Mouse (Mus musculus) forebrain, postnatal 0 days (tissue): ENCODE measurements around the gene Cpm. TPM values are rescaled to one million over a fixed set of nuclear protein-coding genes. Genes with fewer than 3 reads are reported as not detected.
A peak's percentile ranks its signal among the peaks of the same experiment; 100 is the strongest.

Experiments
- ATAC-seq: fragments of 200-750 bp; cut with Nextera tagmentation; 2 replicates; pipeline ENCODE4 v1.8.0; 2017; ENCODE audit warnings: mild to moderate bottlenecking, moderate library complexity
- DNase-seq: peaks from one replicate; pipeline ENCODE4 v3.0.0-alpha.2; 2015
- H3K27ac ChIP-seq: fragments of 300-500 bp; sonication (generic); 2 replicates; pipeline ENCODE4 v1.5.1; 2014; ENCODE audit warnings: low read depth, mild to moderate bottlenecking, antibody characterized with exemption, low read length, moderate library complexity, mixed read lengths
- H3K27me3 ChIP-seq: fragments of 300-500 bp; sonication (generic); 2 replicates; pipeline ENCODE4 v1.6.1; 2014; ENCODE audit warnings: mild to moderate bottlenecking, low read length, mixed read lengths; ENCODE audit not compliant: insufficient read depth
- H3K36me3 ChIP-seq: fragments of 300-500 bp; sonication (generic); 2 replicates; pipeline ENCODE4 v1.6.1; 2014; ENCODE audit warnings: mild to moderate bottlenecking, moderate library complexity; ENCODE audit not compliant: insufficient read depth
- H3K4me1 ChIP-seq: fragments of 300-500 bp; sonication (generic); 2 replicates; pipeline ENCODE4 v1.6.1; 2014; ENCODE audit warnings: antibody characterized with exemption; ENCODE audit not compliant: insufficient read depth
- H3K4me2 ChIP-seq: fragments of 300-500 bp; sonication (generic); 2 replicates; pipeline ENCODE4 v1.6.1; 2014; ENCODE audit warnings: low read depth, mild to moderate bottlenecking, moderate library complexity
- H3K4me3 ChIP-seq: fragments of 300-500 bp; sonication (generic); 2 replicates; pipeline ENCODE4 v1.5.1; 2014; ENCODE audit warnings: low read depth, low read length, mixed read lengths
- H3K9ac ChIP-seq: fragments of 300-500 bp; sonication (generic); 2 replicates; pipeline ENCODE4 v1.6.1; 2014; ENCODE audit warnings: mild to moderate bottlenecking
- H3K9me3 ChIP-seq: fragments of 300-500 bp; sonication (generic); 2 replicates; pipeline ENCODE4 v1.6.1; 2016; ENCODE audit warnings: low read length
- CTCF ChIP-seq: sonication (generic); IDR thresholded peaks from 2 replicates; pipeline ENCODE4 v1.5.1; 2016; ENCODE audit warnings: antibody characterized with exemption, control low read depth, low read depth
- WGBS: fragments of 180-500 bp; shearing (Covaris S2); extraction: QIAGEN DNeasy Blood & Tissue Kit; methylation state at CpG from one replicate; pipeline ENCODE4 v1.1.7; 2014; 5-methylcytosine and 5-hydroxymethylcytosine counted together
- polyA plus RNA-seq: library from polyadenylated mRNA; unstranded; fragments of >200 nt; fragmentation: Nextera tagmentation; extraction: Ambion mirVana; gene quantifications from 2 replicates; pipeline ENCODE4 v1.2.1, GENCODE M21; 2015
- total RNA-seq: library from RNA; depleted of rRNA; stranded (reverse); fragments of >200 nt; gene quantifications from 2 replicates; pipeline ENCODE4 v1.2.3, GENCODE M21; 2014

The Cpm gene
- total and polyA plus RNA-seq, 2 experiments from 2014 or later, result 3.4 to 7.5 TPM

DNA sequence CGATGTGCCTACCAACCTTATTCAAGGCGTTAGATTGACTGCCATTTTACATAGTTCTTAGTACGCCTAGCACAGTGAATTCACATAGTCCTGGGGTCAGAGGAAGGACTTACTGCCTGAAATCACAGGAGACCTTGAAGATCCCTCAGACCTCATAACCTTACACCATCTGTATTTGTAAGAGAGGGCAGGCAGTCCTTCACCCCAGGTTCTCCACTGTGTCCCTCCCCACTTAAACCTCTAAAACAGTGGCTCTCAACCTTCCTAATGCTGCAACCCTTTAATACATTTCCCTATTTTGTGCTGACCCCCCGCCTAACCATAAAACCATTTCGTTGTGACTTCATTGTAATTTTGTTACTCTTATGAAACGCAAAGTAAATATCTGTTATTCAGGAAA, 1.4 kb upstream of the Cpm start:
- DNase-seq, result no peak
- WGBS, result 34% methylated on average over 6 of the region's 6 CpGs
- no peak for ATAC-seq
- H3K4me2 ChIP-seq, result no peak overlapping the region
- H3K9me3 ChIP-seq, result no peaks in the 10 kb centered on the region
- H3K4me1 ChIP-seq, result peaks cover 4% of the 10 kb centered on the region; the same call in 1 of the 2 replicates
- TF ChIP-seq CTCF, result no peak
- no peak overlapping the region for H3K9ac ChIP-seq
- peaks cover 48% of the 10 kb centered on the region for H3K27me3 ChIP-seq
- H3K4me3 ChIP-seq, result no peak overlapping the region
- no peak overlapping the region for H3K27ac ChIP-seq
- no peaks in the 10 kb centered on the region for H3K36me3 ChIP-seq

DNA sequence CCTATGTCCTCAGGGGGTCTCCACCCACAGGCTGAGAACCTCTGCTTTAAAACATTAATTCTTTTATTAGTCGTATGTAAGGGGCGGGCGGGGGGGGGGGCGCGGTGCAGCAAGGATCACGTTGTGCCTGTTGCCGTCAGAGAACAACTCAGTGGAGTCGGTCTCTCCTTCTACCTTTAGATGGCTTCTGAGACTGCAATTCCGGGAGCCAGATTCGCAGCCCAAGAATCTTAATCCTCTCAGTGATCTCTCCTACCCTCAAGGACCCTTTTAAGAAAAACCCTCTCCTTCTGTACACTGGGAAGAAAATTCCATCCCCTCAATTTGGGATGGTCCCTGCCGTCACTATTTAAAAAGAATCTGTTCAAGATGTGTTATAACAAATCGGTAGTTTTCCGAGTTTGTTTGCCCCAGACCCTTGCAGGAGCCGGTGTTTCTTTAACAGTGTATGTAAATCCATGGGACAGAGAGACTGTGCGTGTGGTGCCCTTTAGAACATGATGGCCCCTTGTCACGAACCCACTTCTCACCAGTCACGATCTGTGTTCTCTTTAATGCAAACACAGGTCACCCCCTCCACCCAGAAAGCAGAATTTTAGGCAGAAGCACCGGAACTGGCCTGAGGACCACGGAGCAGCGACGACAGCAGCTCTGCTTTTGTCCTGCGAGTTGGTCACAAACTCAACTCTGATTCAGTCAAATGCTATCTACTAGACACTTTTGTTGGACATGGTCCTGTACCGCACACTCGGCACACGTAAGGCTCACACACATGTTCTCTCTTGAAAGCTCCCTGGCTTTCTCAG, 734 bp upstream of the Cpm start:
- no peaks in the 10 kb centered on the region for H3K36me3 ChIP-seq
- DNase-seq (peak; percentile 13), ATAC-seq (no peak; the same call in 1 of the 2 replicates)
- H3K4me2 ChIP-seq, result peak overlapping the region; percentile 89
- H3K9ac ChIP-seq, result 0 out of 2 replicates have a peak overlapping the region, but pooled peaks have one; percentile 4
- H3K4me1 ChIP-seq, result peaks cover 4% of the 10 kb centered on the region; the same call in 1 of the 2 replicates
- H3K4me3 ChIP-seq, result peak overlapping the region; percentile 43
- peaks cover 48% of the 10 kb centered on the region for H3K27me3 ChIP-seq
- TF ChIP-seq CTCF, result no peak
- no peak overlapping the region for H3K27ac ChIP-seq
- WGBS, result 3% methylated on average over 25 of the region's 25 CpGs
- H3K9me3 ChIP-seq, result no peaks in the 10 kb centered on the region

DNA sequence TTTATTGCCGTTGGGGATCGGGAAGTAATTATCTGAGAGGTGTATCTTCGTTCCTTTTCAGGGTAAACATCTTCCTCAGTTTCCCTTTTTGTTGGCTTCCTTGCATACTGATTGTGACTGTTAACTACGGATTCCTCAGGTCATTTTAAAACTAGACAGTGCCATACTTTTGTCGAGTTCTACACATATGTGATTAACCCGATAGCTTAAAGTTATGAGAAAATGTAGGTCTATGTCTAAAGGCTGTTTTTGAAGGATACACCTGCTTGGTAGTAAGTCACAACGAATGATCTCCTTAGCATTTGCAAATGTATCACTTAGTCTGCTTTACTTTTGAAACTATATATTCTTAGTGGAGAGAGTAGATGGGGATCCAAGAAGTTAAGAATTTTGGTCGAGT, 876 bp downstream of the Cpm start:
- DNase-seq (peak; percentile 25), ATAC-seq (no peak)
- Histone ChIP-seq H3K27me3 (peaks cover 48% of the 10 kb centered on the region), H3K9ac (no peak overlapping the region), H3K4me3 (no peak overlapping the region), H3K27ac (no peak overlapping the region), H3K36me3 (no peaks in the 10 kb centered on the region), H3K4me2 (no peak overlapping the region), H3K9me3 (no peaks in the 10 kb centered on the region), H3K4me1 (peaks cover 4% of the 10 kb centered on the region; the same call in 1 of the 2 replicates)
- TF ChIP-seq CTCF, result no peak
- 29% methylated on average over 8 of the region's 8 CpGs for WGBS

DNA sequence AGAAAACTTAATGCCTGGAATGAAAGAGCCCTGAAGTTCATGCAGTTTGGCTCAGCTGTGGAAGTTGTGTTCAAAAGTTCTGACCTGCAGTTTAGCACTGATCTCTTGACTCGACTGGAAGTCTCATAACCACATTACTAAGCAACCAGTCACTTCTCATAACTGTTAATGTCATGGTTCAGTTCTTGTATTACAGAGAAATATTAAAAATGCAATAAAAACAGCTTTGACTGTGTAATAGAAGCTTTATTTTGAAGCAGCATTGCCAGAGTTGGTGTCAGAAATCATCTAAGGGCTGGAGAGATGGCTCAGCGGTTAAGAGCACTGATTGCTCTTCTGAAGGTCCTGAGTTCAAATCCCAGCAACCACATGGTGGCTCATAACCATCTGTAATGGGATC, 1.5 kb downstream of the Cpm start:
- Histone ChIP-seq H3K4me1 (peaks cover 4% of the 10 kb centered on the region; the same call in 1 of the 2 replicates), H3K9ac (no peak overlapping the region), H3K4me2 (no peak overlapping the region), H3K4me3 (no peak overlapping the region), H3K36me3 (no peaks in the 10 kb centered on the region), H3K27me3 (peaks cover 48% of the 10 kb centered on the region), H3K27ac (no peak overlapping the region), H3K9me3 (no peaks in the 10 kb centered on the region)
- no peak for ATAC-seq
- TF ChIP-seq CTCF, result no peak
- no peak for DNase-seq
- 69% methylated on average over 2 of the region's 2 CpGs for WGBS

DNA sequence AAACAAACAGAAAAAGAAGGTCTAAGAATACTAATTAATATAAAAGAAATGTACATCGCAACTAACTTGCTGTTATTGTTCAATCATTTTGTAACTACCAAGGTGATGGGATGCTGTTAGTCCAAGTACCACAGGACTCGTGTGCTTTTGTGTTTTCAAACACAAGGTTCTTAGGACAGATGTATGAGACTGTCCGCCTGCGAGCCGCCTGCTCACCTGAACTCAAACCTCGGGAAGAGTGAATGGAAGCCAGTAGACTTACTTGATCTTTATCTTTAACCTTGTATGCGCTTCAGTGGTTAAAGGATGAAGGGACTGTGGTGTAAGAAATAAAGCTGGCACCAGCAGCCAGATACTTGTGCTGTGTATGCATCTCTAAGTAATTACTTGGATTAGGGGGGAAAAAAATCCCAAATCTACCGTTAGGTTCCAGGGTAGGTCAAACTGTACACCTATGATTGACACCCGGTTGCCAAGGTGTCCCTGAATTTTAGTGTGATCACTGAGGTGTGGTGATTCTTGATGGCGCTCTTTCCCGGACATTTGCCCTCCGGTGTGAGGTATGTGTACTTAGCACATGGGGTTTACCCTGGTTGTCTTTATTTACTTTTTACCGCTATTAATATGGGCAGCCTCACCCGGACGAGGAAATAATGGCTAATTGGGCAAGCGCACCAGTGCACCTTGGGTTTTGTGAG, 2.4 kb downstream of the Cpm start:
- H3K9me3 ChIP-seq, result no peaks in the 10 kb centered on the region
- H3K4me2 ChIP-seq, result no peak overlapping the region
- H3K27ac ChIP-seq, result no peak overlapping the region
- no peak overlapping the region for H3K4me3 ChIP-seq
- H3K9ac ChIP-seq, result no peak overlapping the region
- H3K4me1 ChIP-seq, result peaks cover 4% of the 10 kb centered on the region; the same call in 1 of the 2 replicates
- H3K27me3 ChIP-seq, result peaks cover 48% of the 10 kb centered on the region
- no peak for ATAC-seq
- 87% methylated on average over 16 of the region's 16 CpGs for WGBS
- no peaks in the 10 kb centered on the region for H3K36me3 ChIP-seq
- no peak for DNase-seq
- no peak for TF ChIP-seq CTCF

DNA sequence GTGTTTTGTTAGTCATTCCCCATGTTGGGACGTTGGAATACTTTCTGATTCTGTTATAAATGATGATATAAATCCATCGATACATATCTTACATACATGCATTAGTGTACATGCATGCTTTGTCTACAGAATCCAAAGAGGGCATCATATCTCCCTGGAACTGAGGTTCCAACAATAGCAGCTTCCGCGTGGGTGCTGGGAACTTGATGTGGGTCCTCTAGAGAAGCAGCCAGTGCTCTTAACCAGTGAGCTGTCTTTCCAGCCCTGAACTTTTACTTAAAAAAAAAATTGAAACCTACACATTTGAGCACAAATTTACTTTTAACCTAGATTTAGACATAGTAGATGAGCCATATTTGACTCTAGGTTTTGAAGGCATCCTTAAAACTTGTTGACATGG, 3.1 kb downstream of the Cpm start:
- no peak overlapping the region for H3K4me3 ChIP-seq
- 88% methylated on average over 4 of the region's 4 CpGs for WGBS
- DNase-seq (no peak), ATAC-seq (no peak)
- no peak overlapping the region for H3K27ac ChIP-seq
- H3K9ac ChIP-seq, result no peak overlapping the region
- no peaks in the 10 kb centered on the region for H3K36me3 ChIP-seq
- peaks cover 42% of the 10 kb centered on the region for H3K27me3 ChIP-seq
- no peaks in the 10 kb centered on the region for H3K9me3 ChIP-seq
- H3K4me2 ChIP-seq, result no peak overlapping the region
- no peak for TF ChIP-seq CTCF
- H3K4me1 ChIP-seq, result peaks cover 4% of the 10 kb centered on the region; the same call in 1 of the 2 replicates
